Mouse (Mus musculus) heart, embryonic 16.5 days (tissue): Measurements from ENCODE around the gene Alg14. TPM values are rescaled to one million over a fixed set of nuclear protein-coding genes. Genes with fewer than 3 reads are reported as not detected.

ENCODE experiments used
- ATAC-seq: fragments of 200-750 bp; cut with Nextera tagmentation; replicated peaks from 2 replicates; pipeline ENCODE4 v1.8.0; 2017; ENCODE audit warnings: moderate number of reproducible peaks; ENCODE audit not compliant: insufficient read depth, low FRiP score; ENCODE audit errors: extremely low read depth
- H3K27ac ChIP-seq: fragments of 300-500 bp; sonication (generic); 2 replicates; pipeline ENCODE4 v1.5.1; 2014; ENCODE audit warnings: mild to moderate bottlenecking, low read length, control low read depth, moderate library complexity
- H3K27me3 ChIP-seq: fragments of 300-500 bp; sonication (generic); 2 replicates; pipeline ENCODE4 v1.6.1; 2014; ENCODE audit warnings: low read length, mixed read lengths; ENCODE audit not compliant: control insufficient read depth, insufficient read depth
- H3K36me3 ChIP-seq: fragments of 300-500 bp; sonication (generic); 2 replicates; pipeline ENCODE4 v1.6.1; 2014; ENCODE audit not compliant: control insufficient read depth, insufficient read depth
- H3K4me1 ChIP-seq: fragments of 300-500 bp; sonication (generic); 2 replicates; pipeline ENCODE4 v1.6.1; 2014; ENCODE audit warnings: low read length, mixed read lengths; ENCODE audit not compliant: control insufficient read depth, insufficient read depth
- H3K4me2 ChIP-seq: fragments of 300-500 bp; sonication (generic); 2 replicates; pipeline ENCODE4 v1.6.1; 2014; ENCODE audit warnings: low read depth, mild to moderate bottlenecking, control low read depth, low read length
- H3K4me3 ChIP-seq: fragments of 300-500 bp; sonication (generic); 2 replicates; pipeline ENCODE4 v1.5.1; 2014; ENCODE audit warnings: mild to moderate bottlenecking, control low read depth, low read length
- H3K9ac ChIP-seq: fragments of 300-500 bp; sonication (generic); 2 replicates; pipeline ENCODE4 v1.6.1; 2014; ENCODE audit warnings: low read length, control low read depth
- H3K9me3 ChIP-seq: fragments of 300-500 bp; sonication (generic); replicated peaks from 2 replicates; pipeline ENCODE4 v1.6.1; 2016; ENCODE audit warnings: low read length; ENCODE audit not compliant: control insufficient read depth
- WGBS: fragments of 180-500 bp; shearing (Covaris S2); extraction: QIAGEN DNeasy Blood & Tissue Kit; methylation state at CpG from one replicate; pipeline ENCODE4 v1.1.7; 2014; 5-methylcytosine and 5-hydroxymethylcytosine counted together
- polyA plus RNA-seq: library from polyadenylated mRNA; unstranded; fragments of >200 nt; fragmentation: Nextera tagmentation; extraction: Ambion mirVana; gene quantifications from 2 replicates; pipeline ENCODE4 v1.2.1, GENCODE M21; 2015

Alg14 gene
- polyA plus RNA-seq, 1 experiment from 2014 or later, result 39.8 TPM

DNA sequence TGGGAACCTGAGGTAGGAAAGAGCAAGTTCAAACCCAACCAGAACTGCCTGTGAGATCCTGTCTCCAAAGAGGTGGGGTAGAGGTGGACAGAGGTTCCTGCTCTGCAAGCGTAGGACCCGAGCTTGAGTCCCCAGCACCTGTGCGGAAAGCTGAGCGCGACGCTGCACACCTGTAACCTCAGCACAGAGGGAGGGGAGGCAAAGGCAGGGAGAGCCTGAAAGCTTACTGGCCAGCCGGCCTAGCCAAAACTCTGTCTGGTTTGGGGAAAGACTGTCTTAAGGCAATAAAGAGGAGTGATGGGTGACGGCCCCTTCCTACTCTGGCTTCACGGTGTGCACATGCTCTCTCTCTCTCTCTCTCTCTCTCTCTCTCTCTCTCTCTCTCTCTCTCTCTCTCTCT, 21.4 kb downstream of the Alg14 start:
- no peak overlapping the region for H3K4me2 ChIP-seq
- ATAC-seq, result no peak
- no peaks in the 10 kb centered on the region for H3K36me3 ChIP-seq
- H3K4me1 ChIP-seq, result no peaks in the 10 kb centered on the region
- H3K27ac ChIP-seq, result no peak overlapping the region
- no peak overlapping the region for H3K4me3 ChIP-seq
- H3K9ac ChIP-seq, result no peak overlapping the region
- H3K27me3 ChIP-seq, result no peaks in the 10 kb centered on the region
- 84% methylated on average over 9 of the region's 9 CpGs for WGBS
- no peaks in the 10 kb centered on the region for H3K9me3 ChIP-seq

GRCm38 (mm10) chr3:121314149-121314548, 22.6 kb downstream of the Alg14 start:
- Histone ChIP-seq H3K27me3 (no peaks in the 10 kb centered on the region), H3K36me3 (no peaks in the 10 kb centered on the region), H3K9ac (no peak overlapping the region), H3K27ac (no peak overlapping the region), H3K4me2 (no peak overlapping the region), H3K4me3 (no peak overlapping the region), H3K9me3 (no peaks in the 10 kb centered on the region), H3K4me1 (no peaks in the 10 kb centered on the region)
- 74% methylated on average over 6 of the region's 6 CpGs for WGBS
- no peak for ATAC-seq

DNA sequence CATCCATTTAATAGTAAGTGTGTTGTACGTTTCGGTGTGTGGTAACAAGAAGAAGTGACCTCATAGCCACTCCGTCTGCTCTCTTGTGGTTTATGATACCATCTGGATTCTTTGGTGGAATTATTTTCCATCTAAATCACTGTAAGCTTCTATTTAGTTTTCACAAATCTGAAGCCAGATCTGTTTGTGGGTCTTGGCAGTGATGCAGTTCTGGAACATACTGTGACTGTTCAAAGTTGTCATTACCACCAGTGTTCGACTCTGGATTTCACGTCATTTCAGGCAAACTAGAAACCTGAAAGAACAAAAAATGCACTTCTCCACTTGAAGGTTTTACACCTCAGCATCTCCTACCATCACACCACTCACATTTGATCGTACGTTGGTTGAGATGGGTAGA, 23.9 kb downstream of the Alg14 start:
- H3K4me3 ChIP-seq, result no peak overlapping the region
- H3K36me3 ChIP-seq, result no peaks in the 10 kb centered on the region
- no peaks in the 10 kb centered on the region for H3K27me3 ChIP-seq
- H3K9ac ChIP-seq, result no peak overlapping the region
- no peak overlapping the region for H3K4me2 ChIP-seq
- 91% methylated on average over 7 of the region's 7 CpGs for WGBS
- H3K27ac ChIP-seq, result no peak overlapping the region
- no peaks in the 10 kb centered on the region for H3K4me1 ChIP-seq
- no peak for ATAC-seq
- no peaks in the 10 kb centered on the region for H3K9me3 ChIP-seq

- ATAC-seq, result no peak
Observed at GRCm38 (mm10) chr3:121319906-121320305, 28.3 kb downstream of the Alg14 start.

GRCm38 (mm10) chr3:121320896-121321295, 29.3 kb downstream of the Alg14 start:
- Histone ChIP-seq H3K9ac (no peak overlapping the region), H3K27ac (no peak overlapping the region), H3K27me3 (no peaks in the 10 kb centered on the region), H3K9me3 (peaks cover 3% of the 10 kb centered on the region), H3K4me1 (no peaks in the 10 kb centered on the region), H3K4me3 (no peak overlapping the region), H3K36me3 (peaks cover 12% of the 10 kb centered on the region; the same call in 1 of the 2 replicates), H3K4me2 (no peak overlapping the region)
- WGBS, result 71% methylated on average over 1 of the region's 1 CpGs
- no peak for ATAC-seq

More at GRCm38 (mm10) chr3:121319906-121320305, 28.3 kb downstream of the Alg14 start:
- 84% methylated on average over 6 of the region's 6 CpGs for WGBS
- no peaks in the 10 kb centered on the region for H3K27me3 ChIP-seq
- no peaks in the 10 kb centered on the region for H3K4me1 ChIP-seq
- H3K9me3 ChIP-seq, result peaks cover 3% of the 10 kb centered on the region
- no peak overlapping the region for H3K27ac ChIP-seq
- H3K4me2 ChIP-seq, result no peak overlapping the region
- peaks cover 12% of the 10 kb centered on the region; the same call in 1 of the 2 replicates for H3K36me3 ChIP-seq
- H3K9ac ChIP-seq, result no peak overlapping the region
- H3K4me3 ChIP-seq, result no peak overlapping the region

GRCm38 (mm10) chr3:121323371-121323770, 31.8 kb downstream of the Alg14 start:
- Histone ChIP-seq H3K9ac (no peak overlapping the region), H3K4me1 (no peaks in the 10 kb centered on the region), H3K9me3 (peaks cover 3% of the 10 kb centered on the region), H3K4me2 (no peak overlapping the region), H3K27me3 (no peaks in the 10 kb centered on the region), H3K27ac (no peak overlapping the region), H3K4me3 (no peak overlapping the region), H3K36me3 (peaks cover 12% of the 10 kb centered on the region)
- 95% methylated on average over 15 of the region's 15 CpGs for WGBS
- ATAC-seq, result no peak

DNA sequence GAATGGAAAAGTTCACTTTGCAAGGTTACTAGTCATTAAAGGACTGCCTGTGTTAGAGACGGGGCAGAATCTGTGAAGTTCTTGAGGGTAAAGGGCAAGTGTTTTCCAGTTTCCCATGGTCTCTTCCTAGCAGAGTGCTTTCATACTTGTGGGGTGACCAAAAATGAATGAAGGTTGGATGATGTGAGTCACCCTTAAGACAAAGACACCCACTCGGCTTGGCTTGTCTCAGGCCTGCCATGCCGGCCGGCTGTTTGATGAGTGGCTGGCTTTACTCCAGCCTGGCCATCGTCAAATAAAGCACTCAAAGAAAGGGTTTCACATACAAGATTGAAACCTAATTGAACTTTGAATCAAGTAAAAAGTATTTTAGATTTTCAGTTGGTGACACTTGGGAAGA, 35.8 kb downstream of the Alg14 start:
- Histone ChIP-seq H3K4me3 (no peak overlapping the region), H3K9ac (no peak overlapping the region), H3K4me1 (peaks cover 2% of the 10 kb centered on the region), H3K4me2 (no peak overlapping the region), H3K9me3 (peaks cover 3% of the 10 kb centered on the region), H3K27me3 (no peaks in the 10 kb centered on the region), H3K36me3 (peaks cover 12% of the 10 kb centered on the region), H3K27ac (no peak overlapping the region)
- 69% methylated on average over 5 of the region's 5 CpGs for WGBS
- ATAC-seq, result no peak

GRCm38 (mm10) chr3:121329647-121330046, 38.1 kb downstream of the Alg14 start:
- no peaks in the 10 kb centered on the region; the same call in 1 of the 2 replicates for H3K36me3 ChIP-seq
- 55% methylated on average over 10 of the region's 10 CpGs for WGBS
- H3K4me3 ChIP-seq, result no peak overlapping the region
- H3K27ac ChIP-seq, result no peak overlapping the region
- no peaks in the 10 kb centered on the region for H3K9me3 ChIP-seq
- no peaks in the 10 kb centered on the region for H3K27me3 ChIP-seq
- peaks cover 2% of the 10 kb centered on the region for H3K4me1 ChIP-seq
- no peak overlapping the region for H3K9ac ChIP-seq
- no peak overlapping the region for H3K4me2 ChIP-seq
- no peak for ATAC-seq

- Histone ChIP-seq H3K4me3 (no peak overlapping the region), H3K9ac (no peak overlapping the region), H3K27ac (peak overlapping the region; percentile 9; the same call in 1 of the 2 replicates), H3K36me3 (no peaks in the 10 kb centered on the region; the same call in 1 of the 2 replicates), H3K4me2 (no peak overlapping the region), H3K9me3 (no peaks in the 10 kb centered on the region), H3K4me1 (peaks cover 2% of the 10 kb centered on the region), H3K27me3 (no peaks in the 10 kb centered on the region)
- no peak for ATAC-seq
- WGBS, result 61% methylated on average over 7 of the region's 7 CpGs
Observed at GRCm38 (mm10) chr3:121330244-121330646, 38.7 kb downstream of the Alg14 start.
